Comparison of ENCODE assay signal across 9 mouse cellular contexts in genomic region chr11:11972401-11973110, GRCm38 (mm10).
A peak's percentile ranks its signal among the peaks of the same experiment; 100 is the strongest.
DNase-seq lines count a peak whose midpoint lies in the region; ATAC-seq and TF ChIP-seq lines count a peak whose summit lies in the region.
"Had no signal": no experiment of that assay in that cellular context is flagged by ENCODE, and none has a peak within 500 bp of the region (broad histone marks: within the 10 kb centered on the region; RNA-seq: fewer than 3 reads in every experiment).

No protein-coding gene starts in this region.

- H3K4me3 ChIP-seq in heart, embryonic 13.5 days, result no peak overlapping the region
- no peak overlapping the region for H3K4me3 ChIP-seq in neural tube, embryonic 11.5 days (ENCODE audit: low read depth, low read length)
- no peak overlapping the region for H3K4me3 ChIP-seq in neural tube, embryonic 15.5 days (replicated peaks)
- H3K4me3 ChIP-seq in heart, embryonic 16.5 days (ENCODE audit: low read length), result no peak overlapping the region
- H3K4me3 ChIP-seq in stomach, postnatal 0 days (ENCODE audit: low read depth, low read length), result no peak overlapping the region

- WGBS in heart, embryonic 13.5 days, result 82% methylated on average over 6 of the region's 6 CpGs
- WGBS in neural tube, embryonic 11.5 days, result 83% methylated on average over 6 of the region's 6 CpGs
- 82% methylated on average over 6 of the region's 6 CpGs for WGBS in neural tube, embryonic 15.5 days
- 79% methylated on average over 6 of the region's 6 CpGs for WGBS in heart, embryonic 16.5 days
- WGBS in stomach, postnatal 0 days, result 83% methylated on average over 6 of the region's 6 CpGs

- no peak overlapping the region for H3K4me2 ChIP-seq in heart, embryonic 13.5 days
- no peak overlapping the region for H3K4me2 ChIP-seq in neural tube, embryonic 11.5 days (ENCODE audit: low read depth)
- no peak overlapping the region for H3K4me2 ChIP-seq in neural tube, embryonic 15.5 days
- no peak overlapping the region for H3K4me2 ChIP-seq in heart, embryonic 16.5 days (ENCODE audit: low read depth, low read length)
- no peak overlapping the region for H3K4me2 ChIP-seq in stomach, postnatal 0 days (replicated peaks; ENCODE audit: low read depth)
- H3K4me2 ChIP-seq: liver, embryonic 11.5 days had no signal

- ATAC-seq in heart, embryonic 13.5 days (ENCODE audit: extremely low read depth, insufficient number of reproducible peaks, low FRiP score, low TSS enrichment), result no peak
- ATAC-seq in neural tube, embryonic 11.5 days (ENCODE audit: insufficient read depth, low FRiP score, low TSS enrichment), result 0 out of 2 replicates have a peak, but pooled peaks have one; percentile 17
- no peak for ATAC-seq in neural tube, embryonic 15.5 days (ENCODE audit: low FRiP score)
- no peak for ATAC-seq in heart, embryonic 16.5 days (replicated peaks; ENCODE audit: extremely low read depth, insufficient read depth, low FRiP score)
- no peak for ATAC-seq in stomach, postnatal 0 days (ENCODE audit: low FRiP score, low TSS enrichment)

- H3K27ac ChIP-seq in heart, embryonic 13.5 days (replicated peaks), result peak overlapping the region; percentile 72
- no peak overlapping the region for H3K27ac ChIP-seq in neural tube, embryonic 11.5 days (ENCODE audit: low read depth, low read length)
- no peak overlapping the region for H3K27ac ChIP-seq in neural tube, embryonic 15.5 days (replicated peaks)
- H3K27ac ChIP-seq in heart, embryonic 16.5 days (ENCODE audit: low read length), result peak overlapping the region; percentile 71
- 0 out of 2 replicates have a peak overlapping the region, but pooled peaks have one; percentile 24 for H3K27ac ChIP-seq in stomach, postnatal 0 days (replicated peaks)

- TF ChIP-seq CTCF in stomach, postnatal 0 days (IDR thresholded peaks at IDR 0.05; ENCODE audit: low read depth), result no peak

- TF ChIP-seq EP300 in stomach, postnatal 0 days (optimal IDR thresholded peaks at IDR 0.05), result no peak

- peaks cover 68% of the 10 kb centered on the region for H3K36me3 ChIP-seq in heart, embryonic 13.5 days
- H3K36me3 ChIP-seq in neural tube, embryonic 11.5 days (ENCODE audit: control insufficient read depth, insufficient read depth, low read length), result no peaks in the 10 kb centered on the region; the same call in 1 of the 2 replicates
- H3K36me3 ChIP-seq in neural tube, embryonic 15.5 days, result peaks cover 5% of the 10 kb centered on the region; the same call in 1 of the 2 replicates
- peaks cover 23% of the 10 kb centered on the region for H3K36me3 ChIP-seq in heart, embryonic 16.5 days (ENCODE audit: control insufficient read depth, insufficient read depth)
- 0 out of 2 replicates have a peak, but pooled peaks cover 2% of the 10 kb centered on the region for H3K36me3 ChIP-seq in stomach, postnatal 0 days (ENCODE audit: control insufficient read depth, insufficient read depth, low read length)

- H3K9me3 ChIP-seq in heart, embryonic 13.5 days, result 0 out of 2 replicates have a peak, but pooled peaks cover 7% of the 10 kb centered on the region
- no peaks in the 10 kb centered on the region for H3K9me3 ChIP-seq in neural tube, embryonic 11.5 days (ENCODE audit: control insufficient read depth, low read length)
- H3K9me3 ChIP-seq in neural tube, embryonic 15.5 days (replicated peaks), result no peaks in the 10 kb centered on the region
- no peaks in the 10 kb centered on the region for H3K9me3 ChIP-seq in heart, embryonic 16.5 days (replicated peaks; ENCODE audit: control insufficient read depth, low read length)
- H3K9me3 ChIP-seq in stomach, postnatal 0 days (ENCODE audit: control insufficient read depth, low read length), result no peaks in the 10 kb centered on the region

- no peak for DNase-seq in heart, postnatal 4 days
- DNase-seq in neural tube, embryonic 11.5 days (ENCODE audit: low spot score), result no peak
- DNase-seq in stomach, postnatal 0 days (ENCODE audit: low spot score), result no peak
- DNase-seq in cerebellum, postnatal 36 days, result no peak
- DNase-seq in cerebellum, adult 18-20 months, result no peak

- H3K9ac ChIP-seq in heart, embryonic 13.5 days, result peak overlapping the region; percentile 11; the same call in 1 of the 2 replicates
- H3K9ac ChIP-seq in neural tube, embryonic 11.5 days (ENCODE audit: low read length), result no peak overlapping the region
- H3K9ac ChIP-seq in neural tube, embryonic 15.5 days (replicated peaks), result no peak overlapping the region
- 0 out of 2 replicates have a peak overlapping the region, but pooled peaks have one; percentile 17 for H3K9ac ChIP-seq in heart, embryonic 16.5 days (ENCODE audit: low read length)
- H3K9ac ChIP-seq in stomach, postnatal 0 days (ENCODE audit: low read length), result no peak overlapping the region

- H3K27me3 ChIP-seq in heart, embryonic 13.5 days (replicated peaks), result no peaks in the 10 kb centered on the region
- H3K27me3 ChIP-seq in neural tube, embryonic 11.5 days (ENCODE audit: control insufficient read depth, insufficient read depth, low read length), result no peaks in the 10 kb centered on the region
- no peaks in the 10 kb centered on the region for H3K27me3 ChIP-seq in neural tube, embryonic 15.5 days (replicated peaks)
- H3K27me3 ChIP-seq in heart, embryonic 16.5 days (ENCODE audit: control insufficient read depth, insufficient read depth, low read length), result no peaks in the 10 kb centered on the region
- H3K27me3 ChIP-seq in stomach, postnatal 0 days (ENCODE audit: control insufficient read depth, insufficient read depth, low read length), result no peaks in the 10 kb centered on the region

- peaks cover 51% of the 10 kb centered on the region for H3K4me1 ChIP-seq in heart, embryonic 13.5 days
- peaks cover 6% of the 10 kb centered on the region; the same call in 1 of the 2 replicates for H3K4me1 ChIP-seq in neural tube, embryonic 11.5 days (ENCODE audit: control insufficient read depth, insufficient read depth, low read length)
- H3K4me1 ChIP-seq in neural tube, embryonic 15.5 days, result peaks cover 9% of the 10 kb centered on the region; the same call in 1 of the 2 replicates
- H3K4me1 ChIP-seq in heart, embryonic 16.5 days (ENCODE audit: control insufficient read depth, insufficient read depth, low read length), result peaks cover 28% of the 10 kb centered on the region
- no peaks in the 10 kb centered on the region for H3K4me1 ChIP-seq in stomach, postnatal 0 days (replicated peaks; ENCODE audit: control insufficient read depth, insufficient read depth)

Comparison
In these comparisons a context has a peak if more than half of its experiments do, and no peak if none do; other contexts are left out.
1. H3K27ac ChIP-seq: peak in heart, embryonic 13.5 days (single experiment), heart, embryonic 16.5 days (single experiment) and stomach, postnatal 0 days (single experiment); none in neural tube, embryonic 11.5 days (single experiment) and neural tube, embryonic 15.5 days (single experiment).
2. H3K9ac ChIP-seq: peak in heart, embryonic 13.5 days (single experiment) and heart, embryonic 16.5 days (single experiment); none in neural tube, embryonic 11.5 days (single experiment), neural tube, embryonic 15.5 days (single experiment) and stomach, postnatal 0 days (single experiment).